Mouse (Mus musculus): ENCODE measurements around the gene Aig1.

The Aig1 gene

GRCm38 (mm10) chr10:13631796-13632195, 237.0 kb downstream of the Aig1 start:
- no peak for DNase-seq (ENCODE audit: extremely low spot score)

GRCm38 (mm10) chr10:13623735-13624134, 245.0 kb downstream of the Aig1 start:
- no peak for DNase-seq (ENCODE audit: extremely low spot score)

DNA sequence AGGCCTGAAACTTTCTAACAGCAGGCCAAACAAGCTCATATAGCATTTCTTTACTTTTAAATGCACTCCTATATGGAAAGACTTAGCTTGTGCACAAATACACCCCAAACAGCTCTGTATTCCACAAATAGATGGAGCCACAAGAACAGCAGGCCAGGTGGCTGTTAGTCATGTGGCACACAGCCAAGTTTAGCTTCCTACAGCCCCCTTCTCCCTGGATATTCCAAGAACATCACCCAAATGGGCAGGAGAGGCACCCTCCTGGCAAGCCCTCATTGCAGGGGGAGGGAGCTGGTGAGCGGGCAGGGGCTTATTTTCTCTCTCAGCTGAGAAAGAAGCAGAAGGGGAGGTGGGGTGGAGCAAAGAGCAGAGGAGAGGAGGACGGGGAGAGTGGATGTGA, 267.9 kb downstream of the Aig1 start:
- DNase-seq (ENCODE audit: extremely low spot score): no peak

- DNase-seq (ENCODE audit: extremely low spot score): no peak
These were observed 271.3 kb downstream of the Aig1 start for GRCm38 (mm10) chr10:13597491-13597890.
